Mouse (Mus musculus): Measurements from ENCODE around the gene Nfia. TPM values are rescaled to one million over a fixed set of nuclear protein-coding genes. Genes with fewer than 3 reads are reported as not detected.

Gene Nfia
- polyA plus RNA-seq, 1 experiment from 2014 or later = 56.7 TPM

DNA sequence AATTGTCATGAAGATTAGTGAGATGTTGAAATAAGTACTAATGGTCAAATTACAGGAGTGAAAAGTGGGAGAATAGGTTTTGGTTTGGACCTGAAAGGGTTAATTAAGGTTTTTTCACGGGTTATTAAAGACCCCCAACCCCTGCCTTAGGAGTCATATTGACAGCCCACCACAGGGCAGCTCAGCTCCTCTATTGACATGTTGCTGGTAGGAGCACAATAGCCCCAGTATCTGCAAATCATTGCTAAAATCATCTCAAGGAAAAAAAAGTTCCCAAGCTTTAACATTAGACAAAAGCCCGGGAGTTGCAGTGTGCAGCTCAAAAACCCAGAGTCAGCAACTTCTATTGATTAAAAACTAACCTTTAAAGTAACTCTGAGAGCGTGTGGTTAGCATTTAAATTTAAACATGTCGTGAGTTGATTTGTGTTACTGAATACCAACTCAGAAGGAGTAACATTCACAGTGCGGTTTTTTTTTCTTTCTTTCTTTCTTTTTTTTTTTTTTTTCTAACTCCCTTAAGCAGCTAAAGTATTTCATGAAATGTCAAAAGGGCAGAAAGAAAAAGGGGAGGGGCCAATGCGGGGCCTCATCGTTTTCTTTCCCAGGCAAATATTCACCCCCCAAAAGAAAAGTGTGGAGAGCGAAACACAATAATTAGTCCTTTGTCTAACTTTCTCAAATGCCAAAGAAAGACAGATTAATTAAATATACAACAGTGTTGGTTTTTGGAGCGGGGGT, 335.6 kb downstream of the Nfia start:
- H3K9ac ChIP-seq (replicated peaks) = no peak overlapping the region
- peak overlapping the region; percentile 50 for H3K4me2 ChIP-seq
- ATAC-seq (ENCODE audit: insufficient number of reproducible peaks, insufficient read depth, low FRiP score, low TSS enrichment, low read depth) = no peak
- H3K4me1 ChIP-seq (replicated peaks) = peaks cover 63% of the 10 kb centered on the region
- no peaks in the 10 kb centered on the region for H3K9me3 ChIP-seq
- peak overlapping the region; percentile 94 for H3K27ac ChIP-seq
- WGBS = 5% methylated on average over 9 of the region's 9 CpGs
- no peaks in the 10 kb centered on the region for H3K27me3 ChIP-seq
- H3K36me3 ChIP-seq = peaks cover 6% of the 10 kb centered on the region
- no peak overlapping the region for H3K4me3 ChIP-seq (replicated peaks)

DNA sequence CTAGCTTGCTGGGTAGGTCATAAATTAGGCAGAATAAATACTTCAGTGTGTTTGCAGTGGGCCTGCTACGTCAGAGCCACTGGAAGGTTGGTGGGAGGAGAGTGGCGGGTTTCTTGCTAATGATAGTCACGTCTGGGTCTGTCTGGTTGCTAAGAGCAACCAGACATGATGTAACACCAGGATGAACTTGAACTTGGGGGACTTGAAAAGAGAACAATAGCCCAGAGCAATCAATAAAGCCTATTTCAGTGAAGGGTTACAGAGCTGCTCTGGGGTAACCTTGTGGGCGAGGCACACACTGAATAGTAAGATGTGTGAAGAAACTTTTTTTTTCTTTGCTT, 336.1 kb downstream of the Nfia start:
- Histone ChIP-seq H3K27me3 (no peaks in the 10 kb centered on the region), H3K36me3 (peaks cover 6% of the 10 kb centered on the region), H3K4me2 (peak overlapping the region; percentile 21; the same call in 1 of the 2 replicates), H3K4me3 (replicated peaks) (no peak overlapping the region), H3K9ac (replicated peaks) (no peak overlapping the region), H3K27ac (peak overlapping the region; percentile 94), H3K9me3 (no peaks in the 10 kb centered on the region), H3K4me1 (replicated peaks) (peaks cover 62% of the 10 kb centered on the region)
- peak; percentile 67 for ATAC-seq (ENCODE audit: insufficient number of reproducible peaks, insufficient read depth, low FRiP score, low TSS enrichment, low read depth)
- whole genome bisulfite sequencing = 8% methylated on average over 4 of the region's 4 CpGs

DNA sequence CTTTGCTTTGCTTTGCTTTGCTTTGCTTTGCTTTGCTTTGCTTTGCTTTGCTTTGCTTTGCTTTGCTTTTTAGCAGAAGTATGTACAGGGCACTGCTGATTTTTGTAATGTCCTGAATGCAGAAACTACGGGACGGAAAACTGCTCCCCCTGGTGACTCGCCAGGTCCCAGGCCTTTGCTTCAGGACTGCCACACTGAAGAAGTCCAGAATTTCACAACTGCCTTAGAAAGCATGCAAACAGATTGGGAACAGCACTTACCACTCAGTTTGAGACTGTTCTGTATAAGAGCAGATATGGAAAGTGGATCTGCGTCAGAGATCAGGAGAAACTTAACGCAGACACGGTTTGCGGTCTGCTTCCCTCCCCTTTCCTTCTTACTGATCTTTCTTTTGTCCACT, 336.5 kb downstream of the Nfia start:
- 3% methylated on average over 7 of the region's 7 CpGs for WGBS
- peaks cover 57% of the 10 kb centered on the region for H3K4me1 ChIP-seq (replicated peaks)
- H3K4me3 ChIP-seq (replicated peaks) = no peak overlapping the region
- no peaks in the 10 kb centered on the region for H3K9me3 ChIP-seq
- H3K27me3 ChIP-seq = no peaks in the 10 kb centered on the region
- H3K27ac ChIP-seq = peak overlapping the region; percentile 94
- H3K4me2 ChIP-seq = peak overlapping the region; percentile 23; the same call in 1 of the 2 replicates
- H3K36me3 ChIP-seq = peaks cover 6% of the 10 kb centered on the region
- H3K9ac ChIP-seq (replicated peaks) = no peak overlapping the region
- no peak for ATAC-seq (ENCODE audit: insufficient number of reproducible peaks, insufficient read depth, low FRiP score, low TSS enrichment, low read depth)

DNA sequence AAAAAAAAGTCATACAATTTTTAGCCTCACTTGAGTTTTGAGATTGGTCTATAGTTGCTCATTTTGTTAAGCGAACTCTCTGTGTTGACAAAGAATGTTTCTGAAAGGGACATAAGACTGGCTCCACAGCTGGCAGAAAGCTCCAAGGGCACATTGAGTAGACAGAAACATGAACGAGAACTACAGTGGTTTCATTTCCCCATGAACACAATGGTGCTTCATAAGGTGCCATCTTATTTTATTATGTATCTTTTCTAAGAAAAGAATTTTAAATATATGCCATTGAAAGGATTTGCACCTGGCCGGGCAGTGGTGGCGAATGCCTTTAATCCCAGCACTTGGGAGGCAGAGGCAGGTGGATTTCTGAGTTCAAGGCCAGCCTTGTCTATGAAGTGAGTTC, 337.4 kb downstream of the Nfia start:
- H3K9me3 ChIP-seq = no peaks in the 10 kb centered on the region
- no peak overlapping the region for H3K9ac ChIP-seq (replicated peaks)
- H3K4me3 ChIP-seq (replicated peaks) = no peak overlapping the region
- H3K36me3 ChIP-seq = peaks cover 6% of the 10 kb centered on the region
- no peak for ATAC-seq (ENCODE audit: insufficient number of reproducible peaks, insufficient read depth, low FRiP score, low TSS enrichment, low read depth)
- peaks cover 49% of the 10 kb centered on the region for H3K4me1 ChIP-seq (replicated peaks)
- H3K4me2 ChIP-seq = no peak overlapping the region
- 89% methylated on average over 4 of the region's 4 CpGs for WGBS
- no peaks in the 10 kb centered on the region for H3K27me3 ChIP-seq
- H3K27ac ChIP-seq = peak overlapping the region; percentile 94; the same call in 1 of the 2 replicates

DNA sequence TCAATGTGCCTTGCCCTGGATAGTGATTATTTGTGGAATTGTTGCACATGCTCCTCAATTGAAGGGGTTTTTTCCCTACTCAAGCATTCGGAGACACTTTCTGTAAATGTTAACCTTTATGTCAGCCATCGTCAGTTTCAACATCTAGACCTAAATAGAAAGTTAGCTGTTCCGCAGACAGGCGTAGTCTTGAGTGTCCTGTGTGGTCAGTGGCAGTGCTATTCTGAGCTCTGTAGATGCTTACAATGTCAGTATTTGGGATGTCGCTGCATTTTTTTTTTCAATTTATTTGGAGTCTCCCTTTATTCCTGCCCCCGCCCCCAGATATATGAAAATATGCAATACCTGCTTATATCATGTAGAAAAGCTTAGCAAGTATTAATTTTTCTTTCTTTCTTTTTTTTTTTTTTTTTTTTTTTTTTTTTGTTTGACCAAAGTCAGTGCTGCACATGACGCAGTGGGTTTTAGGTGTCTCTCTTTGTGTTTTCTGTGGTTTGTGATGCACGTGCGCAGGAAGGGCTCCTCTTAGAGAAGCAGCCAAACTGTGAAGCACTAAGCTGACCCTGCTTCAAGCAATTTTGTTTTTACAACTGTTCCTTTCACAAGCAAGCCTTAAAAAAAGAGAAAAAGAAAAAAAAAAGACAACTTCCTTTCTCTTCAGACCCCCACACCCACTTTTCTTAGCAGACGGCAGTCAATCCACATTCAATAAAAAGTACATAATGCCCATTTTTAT, 340.9 kb downstream of the Nfia start:
- 79% methylated on average over 10 of the region's 10 CpGs for WGBS
- no peak for ATAC-seq (ENCODE audit: insufficient number of reproducible peaks, insufficient read depth, low FRiP score, low TSS enrichment, low read depth)
- peaks cover 26% of the 10 kb centered on the region for H3K4me1 ChIP-seq (replicated peaks)
- peaks cover 6% of the 10 kb centered on the region for H3K36me3 ChIP-seq
- H3K27me3 ChIP-seq = no peaks in the 10 kb centered on the region
- H3K9me3 ChIP-seq = no peaks in the 10 kb centered on the region
- H3K4me3 ChIP-seq (replicated peaks) = no peak overlapping the region
- no peak overlapping the region for H3K9ac ChIP-seq (replicated peaks)
- no peak overlapping the region for H3K27ac ChIP-seq
- no peak overlapping the region for H3K4me2 ChIP-seq

DNA sequence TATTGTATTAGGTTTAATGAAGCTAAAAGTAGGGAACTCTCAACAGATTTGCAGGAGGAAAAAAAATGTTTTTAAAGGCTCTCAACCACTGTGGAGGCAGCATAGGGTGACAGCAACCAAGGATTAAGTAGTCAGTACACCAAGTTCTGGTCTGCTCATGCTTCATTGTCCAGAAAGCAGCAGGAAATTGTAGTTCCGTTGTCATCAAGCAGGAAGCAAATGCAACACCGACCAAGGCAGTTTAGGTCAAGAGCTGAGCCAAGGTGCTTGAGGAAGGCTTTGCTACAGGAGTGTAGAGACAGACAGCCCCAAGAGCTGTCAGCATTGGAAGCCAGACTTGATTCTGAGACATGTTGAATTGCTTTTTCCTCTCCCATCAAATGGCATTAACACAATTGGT, 342.4 kb downstream of the Nfia start:
- WGBS = 82% methylated on average over 2 of the region's 2 CpGs
- no peak for ATAC-seq (ENCODE audit: insufficient number of reproducible peaks, insufficient read depth, low FRiP score, low TSS enrichment, low read depth)

DNA sequence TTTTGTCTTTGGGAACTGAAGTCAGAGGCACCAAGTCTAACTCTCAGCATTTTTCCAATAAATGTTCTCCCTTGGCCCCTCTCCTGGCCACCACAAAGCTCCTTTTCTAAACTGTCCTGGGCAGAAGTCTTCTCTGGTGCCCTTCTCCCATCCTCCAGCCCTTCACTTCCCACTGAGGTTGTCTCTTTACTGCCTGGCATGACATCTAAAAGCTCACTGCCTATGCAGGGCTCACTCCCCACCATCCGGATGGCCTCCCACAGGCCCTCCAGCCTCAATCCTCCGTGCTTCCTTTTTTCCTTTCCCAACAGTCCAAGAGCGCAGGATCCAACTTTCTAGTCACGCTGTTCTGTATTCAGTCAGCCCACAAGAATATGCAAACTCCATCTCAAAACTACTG, 342.9 kb downstream of the Nfia start:
- no peak for ATAC-seq (ENCODE audit: insufficient number of reproducible peaks, insufficient read depth, low FRiP score, low TSS enrichment, low read depth)
- peaks cover 6% of the 10 kb centered on the region for H3K36me3 ChIP-seq
- no peaks in the 10 kb centered on the region for H3K9me3 ChIP-seq
- H3K27ac ChIP-seq = no peak overlapping the region
- H3K4me1 ChIP-seq (replicated peaks) = peaks cover 30% of the 10 kb centered on the region
- no peak overlapping the region for H3K9ac ChIP-seq (replicated peaks)
- no peaks in the 10 kb centered on the region for H3K27me3 ChIP-seq
- 93% methylated on average over 4 of the region's 4 CpGs for WGBS
- no peak overlapping the region for H3K4me2 ChIP-seq
- no peak overlapping the region for H3K4me3 ChIP-seq (replicated peaks)

More for the DNA sequence above, 342.4 kb downstream of the Nfia start:
- Histone ChIP-seq H3K4me3 (replicated peaks) (no peak overlapping the region), H3K9me3 (no peaks in the 10 kb centered on the region), H3K4me2 (no peak overlapping the region), H3K27ac (no peak overlapping the region), H3K36me3 (peaks cover 6% of the 10 kb centered on the region), H3K27me3 (no peaks in the 10 kb centered on the region), H3K9ac (replicated peaks) (no peak overlapping the region), H3K4me1 (replicated peaks) (peaks cover 26% of the 10 kb centered on the region)

DNA sequence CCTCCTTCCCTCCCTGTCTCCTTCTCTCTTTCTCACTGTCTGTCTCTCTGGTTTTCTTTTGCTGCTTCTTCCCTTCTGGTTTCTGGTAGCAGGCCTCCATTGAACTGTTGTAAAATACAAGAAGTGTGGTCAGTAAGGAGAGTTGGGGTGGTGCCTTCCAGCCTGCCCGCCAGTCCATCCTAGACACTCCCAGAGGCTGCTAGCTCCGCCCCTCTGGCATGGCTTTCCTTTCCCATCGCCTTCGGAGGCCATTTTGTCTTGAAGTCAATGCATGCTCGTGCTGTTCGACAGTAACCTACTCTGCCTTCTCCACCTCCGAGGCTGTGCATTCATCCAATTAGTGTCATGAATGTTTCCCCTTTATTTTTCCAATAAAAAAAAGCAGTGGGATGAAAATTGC, 343.5 kb downstream of the Nfia start:
- peaks cover 5% of the 10 kb centered on the region for H3K36me3 ChIP-seq
- H3K4me2 ChIP-seq = no peak overlapping the region
- no peaks in the 10 kb centered on the region for H3K9me3 ChIP-seq
- peaks cover 34% of the 10 kb centered on the region for H3K4me1 ChIP-seq (replicated peaks)
- H3K27ac ChIP-seq = no peak overlapping the region
- no peak overlapping the region for H3K9ac ChIP-seq (replicated peaks)
- 89% methylated on average over 7 of the region's 7 CpGs for WGBS
- no peak for ATAC-seq (ENCODE audit: insufficient number of reproducible peaks, insufficient read depth, low FRiP score, low TSS enrichment, low read depth)
- H3K4me3 ChIP-seq (replicated peaks) = no peak overlapping the region
- H3K27me3 ChIP-seq = no peaks in the 10 kb centered on the region

DNA sequence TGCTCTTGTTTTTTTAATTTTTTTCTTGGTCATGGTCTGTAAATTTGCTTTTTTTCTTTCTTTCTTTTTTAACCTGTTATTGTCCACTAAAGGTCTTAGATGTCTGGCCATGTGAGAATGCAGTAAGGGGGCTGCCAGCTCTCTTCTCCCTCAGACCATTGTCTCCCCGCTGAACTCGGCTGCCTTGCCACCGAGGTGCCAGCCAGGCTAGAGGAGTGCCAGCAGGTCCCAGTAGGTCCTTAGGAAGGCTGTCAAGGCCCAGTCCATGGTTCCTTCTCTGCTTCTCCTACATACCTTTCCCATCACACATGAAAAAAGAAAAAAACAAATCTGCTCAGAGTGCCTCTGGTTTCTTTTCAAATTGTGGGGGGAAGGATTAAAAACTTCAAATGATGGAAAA, 345.6 kb downstream of the Nfia start:
- Histone ChIP-seq H3K9me3 (no peaks in the 10 kb centered on the region), H3K4me1 (replicated peaks) (peaks cover 32% of the 10 kb centered on the region), H3K36me3 (no peaks in the 10 kb centered on the region; the same call in 1 of the 2 replicates), H3K4me2 (no peak overlapping the region), H3K27ac (peak overlapping the region; percentile 82; the same call in 1 of the 2 replicates), H3K9ac (replicated peaks) (no peak overlapping the region), H3K27me3 (no peaks in the 10 kb centered on the region), H3K4me3 (replicated peaks) (no peak overlapping the region)
- no peak for ATAC-seq (ENCODE audit: insufficient number of reproducible peaks, insufficient read depth, low FRiP score, low TSS enrichment, low read depth)
- WGBS = 62% methylated on average over 3 of the region's 3 CpGs

DNA sequence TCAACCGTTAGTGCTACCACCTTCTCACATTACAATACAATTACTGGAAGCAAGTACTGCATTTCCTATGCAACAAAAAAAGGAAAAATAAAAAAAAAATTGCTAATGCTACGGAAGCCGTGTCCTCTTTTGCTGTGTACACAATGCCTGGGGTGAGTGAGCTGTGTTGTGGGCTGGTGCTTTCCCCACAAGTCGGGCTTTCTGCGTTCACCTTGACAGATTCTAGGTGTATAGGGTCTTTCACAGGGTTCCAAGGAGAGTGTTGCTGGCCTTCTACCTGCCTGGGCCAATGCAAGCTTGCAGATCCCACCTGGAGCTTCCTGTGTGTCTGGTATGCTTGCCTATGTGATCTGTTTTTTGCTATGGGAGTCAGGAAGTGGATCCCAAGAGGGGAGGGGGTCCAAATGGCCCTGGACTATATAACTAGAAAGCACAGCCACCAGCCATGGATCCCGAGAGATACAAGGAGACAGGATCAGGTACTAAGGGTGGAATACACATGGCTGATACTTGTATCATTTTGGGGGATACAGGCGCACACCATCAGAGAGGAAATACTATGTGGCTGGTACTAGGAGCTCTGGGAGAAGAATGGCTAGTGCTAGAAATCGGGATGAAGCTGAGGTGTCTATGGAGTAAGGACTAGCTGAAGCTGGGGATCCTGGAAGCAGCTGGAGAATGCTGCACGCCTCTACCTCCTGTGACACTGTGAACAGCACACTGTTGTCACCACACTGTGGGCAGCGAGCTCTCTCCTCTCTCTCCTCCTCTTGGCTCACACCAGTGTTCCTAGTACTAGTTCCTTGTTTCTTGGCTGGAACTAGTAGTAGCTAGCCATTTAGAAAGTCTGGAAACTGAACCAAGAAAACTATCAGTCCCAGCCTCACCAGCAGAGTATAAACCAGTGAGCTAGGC, 346.5 kb downstream of the Nfia start:
- peak; percentile 20; the same call in 1 of the 2 replicates for ATAC-seq (ENCODE audit: insufficient number of reproducible peaks, insufficient read depth, low FRiP score, low TSS enrichment, low read depth)
- whole genome bisulfite sequencing = 67% methylated on average over 10 of the region's 10 CpGs
- H3K27ac ChIP-seq = peak overlapping the region; percentile 82

More for the DNA sequence above, 346.5 kb downstream of the Nfia start:
- no peak overlapping the region for H3K4me3 ChIP-seq (replicated peaks)
- H3K9me3 ChIP-seq = no peaks in the 10 kb centered on the region
- H3K27me3 ChIP-seq = no peaks in the 10 kb centered on the region
- H3K9ac ChIP-seq (replicated peaks) = no peak overlapping the region
- H3K36me3 ChIP-seq = no peaks in the 10 kb centered on the region; the same call in 1 of the 2 replicates
- H3K4me2 ChIP-seq = no peak overlapping the region
- peaks cover 29% of the 10 kb centered on the region for H3K4me1 ChIP-seq (replicated peaks)

Data from limb, embryonic 12.5 days (tissue).